Mouse (Mus musculus) limb, embryonic 12.5 days (tissue): ENCODE measurements around the gene Lrrc59. TPM values are rescaled to one million over a fixed set of nuclear protein-coding genes. Genes with fewer than 3 reads are reported as not detected.

Source experiments
- polyA plus RNA-seq: library from polyadenylated mRNA; unstranded; fragments of >200 nt; fragmentation: Nextera tagmentation; extraction: Ambion mirVana; gene quantifications from 2 replicates; pipeline ENCODE4 v1.2.1, GENCODE M21; 2016

Gene Lrrc59
- polyA plus RNA-seq, 1 experiment from 2014 or later, result 205 TPM

Other genes with a start within 250 kb of the Lrrc59 start
- 0.63 and 0.84 TPM in 2 replicates for gene Abcc3, start 236.8 kb upstream of the Lrrc59 start, polyA plus RNA-seq
- gene Cacna1g, start 155.6 kb upstream of the Lrrc59 start, polyA plus RNA-seq, result 25.5 and 26.9 TPM in 2 replicates
- 0.20 and 0.40 TPM in 2 replicates for gene Spata20, start 143.6 kb upstream of the Lrrc59 start, polyA plus RNA-seq
- gene Epn3, start 129.8 kb upstream of the Lrrc59 start, polyA plus RNA-seq, result 2.8 and 4.1 TPM in 2 replicates
- 5.1 and 7.0 TPM in 2 replicates for gene Mycbpap, start 108.0 kb upstream of the Lrrc59 start, polyA plus RNA-seq
- gene Rsad1, start 80.5 kb upstream of the Lrrc59 start, polyA plus RNA-seq, result 4.1 and 5.7 TPM in 2 replicates
- 3.6 and 5.3 TPM in 2 replicates for gene Chad, start 64.7 kb upstream of the Lrrc59 start, polyA plus RNA-seq
- 5.0 and 6.0 TPM in 2 replicates for gene Acsf2, start 27.9 kb upstream of the Lrrc59 start, polyA plus RNA-seq
- gene Mrpl27, start 24.0 kb downstream of the Lrrc59 start, polyA plus RNA-seq, result 144 and 148 TPM in 2 replicates
- gene Eme1, start 24.2 kb downstream of the Lrrc59 start, polyA plus RNA-seq, result 37.1 and 42.2 TPM in 2 replicates
- gene Xylt2, start 47.7 kb downstream of the Lrrc59 start, polyA plus RNA-seq, result 24.7 and 31.9 TPM in 2 replicates
- 0.13 and 0.17 TPM in 2 replicates for gene Gm11541, start 74.7 kb downstream of the Lrrc59 start, polyA plus RNA-seq
- 0.18 TPM in 1 of 2 replicates, not detected in the other for gene Cdc34b, start 112.0 kb downstream of the Lrrc59 start, polyA plus RNA-seq
- not detected in 2 replicates for gene Tmem92, start 152.9 kb downstream of the Lrrc59 start, polyA plus RNA-seq